Mouse (Mus musculus): ENCODE data around the gene Shank2. TPM values are rescaled to one million over a fixed set of nuclear protein-coding genes. Genes with fewer than 3 reads are reported as not detected.

The Shank2 gene
- polyA plus RNA-seq, 1 experiment from 2014 or later, result 0.76 TPM

DNA sequence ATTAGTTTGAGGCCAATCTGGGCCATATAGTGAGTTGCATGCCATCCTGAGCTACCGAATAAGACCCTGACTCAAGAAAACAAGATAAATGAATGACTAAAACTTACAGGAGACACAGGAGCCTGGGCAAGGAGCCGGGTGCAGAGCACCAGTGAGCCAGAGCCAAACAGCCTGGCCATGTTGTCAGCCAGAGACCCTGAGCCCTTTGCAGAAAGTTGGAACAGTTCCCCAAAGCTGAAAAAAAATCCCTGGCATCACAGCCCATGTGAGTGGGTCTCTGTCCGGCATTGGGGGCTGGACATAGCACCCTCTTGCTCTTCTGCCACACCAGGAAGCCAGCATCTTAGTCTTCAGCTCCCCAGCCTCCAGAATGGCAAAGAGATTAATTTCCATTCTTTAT lies 244.5 kb downstream of the Shank2 start:
- H3K4me1 ChIP-seq (ENCODE audit: insufficient read depth, low read depth, low read length), result no peaks in the 10 kb centered on the region
- no peak for DNase-seq (ENCODE audit: low spot score)
- no peak overlapping the region for H3K27ac ChIP-seq (ENCODE audit: low read length)
- WGBS, result 71% methylated on average over 3 of the region's 3 CpGs
- no peaks in the 10 kb centered on the region for H3K36me3 ChIP-seq (ENCODE audit: insufficient read depth, low read length)
- TF ChIP-seq EP300 (IDR thresholded peaks at IDR 0.05) (no peak), CTCF (IDR thresholded peaks at IDR 0.05) (no peak)
- no peak for ATAC-seq
- H3K27me3 ChIP-seq (replicated peaks; ENCODE audit: insufficient read depth, low read length), result no peaks in the 10 kb centered on the region
- no peak overlapping the region for H3K4me3 ChIP-seq (ENCODE audit: low read depth, low read length)
- H3K9me3 ChIP-seq (ENCODE audit: low read length), result no peaks in the 10 kb centered on the region
- no peak overlapping the region for H3K9ac ChIP-seq (replicated peaks; ENCODE audit: low read depth)
- H3K4me2 ChIP-seq (replicated peaks; ENCODE audit: low read depth, low read length), result no peak overlapping the region

DNA sequence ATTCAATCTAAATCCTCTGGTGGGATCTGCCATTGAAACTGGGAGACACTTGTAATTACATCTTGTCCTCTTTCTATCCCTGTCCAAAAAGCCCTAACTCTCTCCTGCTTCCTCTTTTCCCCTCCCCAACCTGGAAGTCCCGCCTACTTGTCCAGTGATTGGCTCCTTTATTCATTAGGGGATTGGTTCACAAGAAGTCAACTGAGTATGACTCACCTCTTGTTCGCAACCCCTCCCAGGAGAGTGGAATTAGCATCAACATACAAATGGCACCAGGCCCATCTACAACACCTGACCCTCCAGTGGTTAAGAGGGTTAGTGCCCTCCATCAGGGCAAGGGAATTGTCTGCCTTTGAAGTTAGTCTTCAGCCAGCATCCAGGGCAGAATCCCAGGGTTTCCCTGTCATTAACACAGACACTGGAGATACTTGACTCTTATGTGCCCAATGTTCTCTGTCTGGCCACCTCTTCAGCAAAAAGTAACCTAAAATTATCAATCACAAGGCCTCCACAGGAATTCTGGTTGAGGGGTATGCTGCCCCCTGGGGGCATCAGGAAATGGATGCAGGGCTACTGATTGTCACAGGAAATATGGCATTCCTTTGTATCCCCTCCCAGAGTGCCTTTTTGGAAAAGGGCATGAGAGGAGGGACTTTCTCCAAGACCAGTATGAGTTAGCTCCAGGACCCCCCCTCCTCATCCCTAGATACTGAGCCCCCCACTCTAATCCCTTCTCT lies 247.1 kb downstream of the Shank2 start:
- Histone ChIP-seq H3K36me3 (ENCODE audit: insufficient read depth, low read length) (no peaks in the 10 kb centered on the region), H3K4me1 (ENCODE audit: insufficient read depth, low read depth, low read length) (no peaks in the 10 kb centered on the region), H3K9ac (replicated peaks; ENCODE audit: low read depth) (no peak overlapping the region), H3K27ac (ENCODE audit: low read length) (no peak overlapping the region), H3K4me3 (ENCODE audit: low read depth, low read length) (no peak overlapping the region), H3K9me3 (ENCODE audit: low read length) (no peaks in the 10 kb centered on the region), H3K27me3 (replicated peaks; ENCODE audit: insufficient read depth, low read length) (no peaks in the 10 kb centered on the region), H3K4me2 (replicated peaks; ENCODE audit: low read depth, low read length) (no peak overlapping the region)
- ATAC-seq (no peak), DNase-seq (ENCODE audit: low spot score) (no peak)
- 42% methylated on average over 2 of the region's 2 CpGs for WGBS
- TF ChIP-seq CTCF (IDR thresholded peaks at IDR 0.05) (0 out of 2 replicates have a peak, but pooled peaks have one; percentile 8), EP300 (IDR thresholded peaks at IDR 0.05) (no peak)

GRCm38 (mm10) chr7:144250791-144251190 lies 249.1 kb downstream of the Shank2 start:
- H3K4me1 ChIP-seq (ENCODE audit: insufficient read depth, low read depth, low read length), result no peaks in the 10 kb centered on the region
- H3K27ac ChIP-seq (ENCODE audit: low read length), result no peak overlapping the region
- ATAC-seq (no peak), DNase-seq (ENCODE audit: low spot score) (no peak)
- TF ChIP-seq CTCF (IDR thresholded peaks at IDR 0.05) (no peak), EP300 (IDR thresholded peaks at IDR 0.05) (no peak)
- 70% methylated on average over 4 of the region's 4 CpGs for WGBS
- H3K4me3 ChIP-seq (ENCODE audit: low read depth, low read length), result no peak overlapping the region
- no peaks in the 10 kb centered on the region for H3K9me3 ChIP-seq (ENCODE audit: low read length)
- no peak overlapping the region for H3K9ac ChIP-seq (replicated peaks; ENCODE audit: low read depth)
- H3K4me2 ChIP-seq (replicated peaks; ENCODE audit: low read depth, low read length), result no peak overlapping the region
- H3K36me3 ChIP-seq (ENCODE audit: insufficient read depth, low read length), result no peaks in the 10 kb centered on the region
- H3K27me3 ChIP-seq (replicated peaks; ENCODE audit: insufficient read depth, low read length), result no peaks in the 10 kb centered on the region

DNA sequence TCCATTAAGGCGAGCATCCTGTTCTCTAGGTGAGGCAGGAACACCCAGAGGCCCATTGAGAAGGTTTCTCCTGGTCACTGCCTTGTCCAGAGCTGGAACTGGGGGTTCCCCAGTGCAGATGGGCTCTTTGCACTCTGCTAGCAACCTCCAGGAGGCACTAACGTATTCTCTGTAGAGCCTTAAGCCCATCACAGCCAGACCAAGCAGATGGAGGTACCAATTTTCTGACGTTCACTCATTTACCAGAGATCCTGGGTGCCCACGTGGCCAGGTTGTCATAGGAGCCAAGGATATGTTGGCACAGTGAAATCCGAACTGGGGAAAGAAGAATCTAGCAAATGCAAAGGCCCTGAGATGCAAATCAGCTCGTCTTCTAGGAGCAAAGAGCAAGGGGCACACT lies 249.5 kb downstream of the Shank2 start:
- Histone ChIP-seq H3K27me3 (replicated peaks; ENCODE audit: insufficient read depth, low read length) (no peaks in the 10 kb centered on the region), H3K4me2 (replicated peaks; ENCODE audit: low read depth, low read length) (no peak overlapping the region), H3K9me3 (ENCODE audit: low read length) (no peaks in the 10 kb centered on the region), H3K36me3 (ENCODE audit: insufficient read depth, low read length) (no peaks in the 10 kb centered on the region), H3K4me1 (ENCODE audit: insufficient read depth, low read depth, low read length) (no peaks in the 10 kb centered on the region), H3K27ac (ENCODE audit: low read length) (no peak overlapping the region), H3K4me3 (ENCODE audit: low read depth, low read length) (no peak overlapping the region), H3K9ac (replicated peaks; ENCODE audit: low read depth) (no peak overlapping the region)
- ATAC-seq (no peak), DNase-seq (ENCODE audit: low spot score) (no peak)
- WGBS, result 36% methylated on average over 6 of the region's 6 CpGs
- TF ChIP-seq EP300 (IDR thresholded peaks at IDR 0.05) (no peak), CTCF (IDR thresholded peaks at IDR 0.05) (no peak)

- Histone ChIP-seq H3K4me3 (ENCODE audit: low read depth, low read length) (no peak overlapping the region), H3K27me3 (replicated peaks; ENCODE audit: insufficient read depth, low read length) (no peaks in the 10 kb centered on the region), H3K27ac (ENCODE audit: low read length) (no peak overlapping the region), H3K9ac (replicated peaks; ENCODE audit: low read depth) (no peak overlapping the region), H3K36me3 (ENCODE audit: insufficient read depth, low read length) (no peaks in the 10 kb centered on the region), H3K4me1 (ENCODE audit: insufficient read depth, low read depth, low read length) (no peaks in the 10 kb centered on the region), H3K9me3 (ENCODE audit: low read length) (no peaks in the 10 kb centered on the region), H3K4me2 (replicated peaks; ENCODE audit: low read depth, low read length) (no peak overlapping the region)
- 31% methylated on average over 8 of the region's 8 CpGs for WGBS
- DNase-seq (ENCODE audit: low spot score) (no peak), ATAC-seq (no peak)
- TF ChIP-seq EP300 (IDR thresholded peaks at IDR 0.05) (no peak), CTCF (IDR thresholded peaks at IDR 0.05) (no peak)
Measured at GRCm38 (mm10) chr7:144254674-144255246, 253.0 kb downstream of the Shank2 start.

DNA sequence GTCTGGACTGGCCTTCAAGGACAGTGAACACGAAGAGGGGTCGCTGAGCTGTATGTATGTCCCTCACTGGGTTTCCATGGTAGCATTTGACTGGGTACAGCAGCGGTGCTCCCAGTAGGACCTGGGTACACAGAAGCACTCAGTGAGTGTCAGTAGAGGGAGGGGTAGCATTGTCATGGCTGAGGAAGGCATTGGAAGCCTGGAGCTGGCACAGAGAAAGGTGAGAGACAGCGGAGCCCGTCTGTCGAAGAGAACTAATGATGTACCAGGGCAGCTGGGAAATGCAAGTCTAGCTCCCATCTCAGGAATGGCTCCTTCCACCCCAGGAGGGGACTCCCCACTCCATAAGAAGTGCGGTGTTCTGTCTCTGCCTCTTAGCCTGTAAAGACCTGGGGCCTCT lies 256.1 kb downstream of the Shank2 start:
- Histone ChIP-seq H3K4me3 (ENCODE audit: low read depth, low read length) (no peak overlapping the region), H3K36me3 (ENCODE audit: insufficient read depth, low read length) (no peaks in the 10 kb centered on the region), H3K9me3 (ENCODE audit: low read length) (no peaks in the 10 kb centered on the region), H3K27me3 (replicated peaks; ENCODE audit: insufficient read depth, low read length) (no peaks in the 10 kb centered on the region), H3K4me1 (ENCODE audit: insufficient read depth, low read depth, low read length) (no peaks in the 10 kb centered on the region), H3K27ac (ENCODE audit: low read length) (no peak overlapping the region), H3K9ac (replicated peaks; ENCODE audit: low read depth) (no peak overlapping the region), H3K4me2 (replicated peaks; ENCODE audit: low read depth, low read length) (no peak overlapping the region)
- whole genome bisulfite sequencing, result 51% methylated on average over 7 of the region's 7 CpGs
- no peak for TF ChIP-seq CTCF (IDR thresholded peaks at IDR 0.05)
- no peak for TF ChIP-seq EP300 (IDR thresholded peaks at IDR 0.05)
- DNase-seq (ENCODE audit: low spot score), result no peak
- no peak for ATAC-seq

Measured in lung, postnatal 0 days (tissue).